Mouse (Mus musculus) bone marrow, adult 2 months (tissue): ENCODE measurements around the gene Lgr4.

Source experiments
- CTCF ChIP-seq: fragments of 200-500 bp; IDR thresholded peaks from 2 replicates; pipeline ENCODE4 v1.5.1; 2011; ENCODE audit warnings: low read length, control low read depth; ENCODE audit not compliant: control insufficient read depth, insufficient read depth
- POLR2A ChIP-seq: fragments of 200-500 bp; IDR thresholded peaks from 2 replicates; pipeline ENCODE4 v1.6.1; 2011; ENCODE audit warnings: low read depth, mild to moderate bottlenecking, control low read depth, low read length, borderline replicate concordance; ENCODE audit not compliant: control insufficient read depth

DNA sequence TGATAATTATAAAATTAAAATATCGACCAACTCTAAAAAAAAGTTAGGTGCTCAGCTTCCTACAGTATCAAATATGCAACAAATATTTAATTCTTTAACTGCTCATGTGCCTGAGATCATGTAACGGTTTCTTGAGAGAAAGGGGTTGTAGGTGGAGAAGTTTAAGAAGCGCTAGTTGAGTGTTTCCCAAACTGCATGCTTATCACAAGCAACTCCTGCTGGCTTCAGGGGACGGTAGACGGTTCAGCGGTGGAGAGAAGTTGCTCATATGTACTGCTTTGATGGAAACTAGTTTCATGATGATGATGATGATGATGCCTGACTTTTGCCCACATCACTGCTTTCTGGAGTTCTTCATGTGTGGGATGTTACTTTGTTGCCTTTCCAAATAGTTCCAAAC lies 29.0 kb downstream of the Lgr4 start:
- TF ChIP-seq CTCF (no peak), POLR2A (no peak)
